Mouse (Mus musculus) heart, adult 18-20 months (tissue): ENCODE results near the gene Gm43552. TPM values are rescaled to one million over a fixed set of nuclear protein-coding genes. Genes with fewer than 3 reads are reported as not detected.

ENCODE experiments used
- total RNA-seq, 2 experiments: library from RNA; stranded (reverse); gene quantifications; 2 replicates each; pipeline ENCODE4 v1.2.3; 2021

The Gm43552 gene
- total RNA-seq, 2 experiments from 2014 or later: 4.0 TPM; not detected in 1

Other genes starting within 250 kb of the Gm43552 start
- gene Rfc1, start 157.2 kb downstream of the Gm43552 start, total RNA-seq: 10 to 100 TPM; 31.7 to 38.4 TPM
- 1 to 10 TPM in 1 of 2 experiments, under 1 TPM in 1; 0.22 to 1.7 TPM for gene Klb, start 144.5 kb downstream of the Gm43552 start, total RNA-seq
- 1,000 to 10,000 TPM in 1 of 2 experiments, 100 to 1,000 TPM in 1; 684 to 1,088 TPM for gene Rpl9, start 101.4 kb downstream of the Gm43552 start, total RNA-seq
- gene Lias, start 101.3 kb downstream of the Gm43552 start, total RNA-seq: 10 to 100 TPM; 54.8 to 76.9 TPM
- gene Ugdh, start 56.9 kb downstream of the Gm43552 start, total RNA-seq: 10 to 100 TPM; 14.2 to 22.1 TPM
- gene Smim14, start 44.4 kb upstream of the Gm43552 start, total RNA-seq: 100 to 1,000 TPM in 1 of 2 experiments, 10 to 100 TPM in 1; 94.3 to 101 TPM
- gene Ube2k, start 44.4 kb upstream of the Gm43552 start, total RNA-seq: 10 to 100 TPM; 62.9 to 64.2 TPM
- gene Pds5a, start 205.4 kb upstream of the Gm43552 start, total RNA-seq: 10 to 100 TPM; 56.6 to 56.7 TPM